15 mouse cellular contexts compared by ENCODE assay signal in genomic region chr2:68442113-68442717, GRCm38 (mm10). TPM values are rescaled to one million over a fixed set of nuclear protein-coding genes. Genes with fewer than 3 reads are reported as not detected.
DNase-seq lines count a peak whose midpoint lies in the region; ATAC-seq and TF ChIP-seq lines count a peak whose summit lies in the region.
"Had no signal": no experiment of that assay in that cellular context is flagged by ENCODE, and none has a peak within 500 bp of the region (broad histone marks: within the 10 kb centered on the region; RNA-seq: fewer than 3 reads in every experiment).

No protein-coding gene starts in this region.

- WGBS in heart, embryonic 14.5 days: 45% methylated on average over 5 of the region's 5 CpGs
- WGBS in lung, embryonic 14.5 days: 33% methylated on average over 5 of the region's 5 CpGs
- 37% methylated on average over 5 of the region's 5 CpGs for WGBS in heart, postnatal 0 days

- no peaks in the 10 kb centered on the region for H3K27me3 ChIP-seq in heart, embryonic 14.5 days (ENCODE audit: control insufficient read depth, insufficient read depth, low read length)
- H3K27me3 ChIP-seq in lung, embryonic 14.5 days (ENCODE audit: insufficient read depth, low read length): no peaks in the 10 kb centered on the region
- no peaks in the 10 kb centered on the region for H3K27me3 ChIP-seq in heart, postnatal 0 days (ENCODE audit: control insufficient read depth, insufficient read depth, low read length)
- H3K27me3 ChIP-seq: megakaryocyte, embryonic 14.5 days had no signal

- H3K9ac ChIP-seq in heart, embryonic 14.5 days (ENCODE audit: low read length): peak overlapping the region; percentile 31; the same call in 1 of the 2 replicates
- no peak overlapping the region for H3K9ac ChIP-seq in lung, embryonic 14.5 days
- no peak overlapping the region for H3K9ac ChIP-seq in heart, postnatal 0 days (replicated peaks; ENCODE audit: low read depth, low read length)

- H3K9me3 ChIP-seq in heart, embryonic 14.5 days (ENCODE audit: control insufficient read depth, low read length): no peaks in the 10 kb centered on the region
- no peaks in the 10 kb centered on the region for H3K9me3 ChIP-seq in lung, embryonic 14.5 days (ENCODE audit: low read depth, low read length)
- H3K9me3 ChIP-seq in heart, postnatal 0 days (replicated peaks; ENCODE audit: control insufficient read depth, low read length): no peaks in the 10 kb centered on the region

- H3K4me3 ChIP-seq in heart, embryonic 14.5 days (ENCODE audit: control insufficient read depth in 1 of 2, insufficient read depth in 1 of 2, low read depth in 1 of 2, low read length in 2 of 2): no peak overlapping the region
- no peak overlapping the region for H3K4me3 ChIP-seq in lung, embryonic 14.5 days (ENCODE audit: low read depth, low read length)
- no peak overlapping the region for H3K4me3 ChIP-seq in heart, postnatal 0 days (ENCODE audit: low read depth, low read length)
- H3K4me3 ChIP-seq: megakaryocyte, embryonic 14.5 days had no signal

- no peak for DNase-seq in heart, postnatal 10 days
- peak; percentile 59 for DNase-seq in lung, embryonic 14.5 days
- DNase-seq in lung, postnatal 4 days: no peak
- DNase-seq in embryo, embryonic 11 days: peak; percentile 52
- DNase-seq in heart, postnatal 0 days (ENCODE audit: low spot score): no peak
- DNase-seq in layer of hippocampus, postnatal 14 days (ENCODE audit: low spot score in 2 of 2): no peak
- DNase-seq in thymus, postnatal 36 days: no peak
- DNase-seq: adrenal gland, postnatal 36 days; cerebellum, postnatal 25 days; kidney, adult 2 months; layer of hippocampus, postnatal 36 days had no signal

- TF ChIP-seq EP300 in heart, postnatal 0 days (IDR thresholded peaks at IDR 0.05; ENCODE audit: low read depth): no peak

- H3K27ac ChIP-seq in heart, embryonic 14.5 days (replicated peaks in 1 of 2; ENCODE audit: control insufficient read depth in 1 of 2, insufficient read depth in 1 of 2, low read depth in 2 of 2, low read length in 2 of 2): peak overlapping the region; percentile 26 to 31; a peak in 3 of 4 replicates
- peak overlapping the region; percentile 36; the same call in 1 of the 2 replicates for H3K27ac ChIP-seq in lung, embryonic 14.5 days (ENCODE audit: low read depth)
- H3K27ac ChIP-seq in heart, postnatal 0 days (ENCODE audit: low read depth): peak overlapping the region; percentile 60

- no peak for TF ChIP-seq CTCF in lung, embryonic 14.5 days (IDR thresholded peaks at IDR 0.05; ENCODE audit: low read depth)
- no peak for TF ChIP-seq CTCF in heart, postnatal 0 days (IDR thresholded peaks at IDR 0.05; ENCODE audit: low read depth)

- peaks cover 35 to 53% of the 10 kb centered on the region in 2 experiments for H3K4me1 ChIP-seq in heart, embryonic 14.5 days (ENCODE audit: control insufficient read depth in 2 of 2, insufficient read depth in 2 of 2, low read length in 2 of 2)
- peaks cover 8% of the 10 kb centered on the region; the same call in 1 of the 2 replicates for H3K4me1 ChIP-seq in lung, embryonic 14.5 days (ENCODE audit: insufficient read depth)
- peaks cover 45% of the 10 kb centered on the region for H3K4me1 ChIP-seq in heart, postnatal 0 days (ENCODE audit: control insufficient read depth, insufficient read depth)
- H3K4me1 ChIP-seq: megakaryocyte, embryonic 14.5 days had no signal

- peaks cover 30% of the 10 kb centered on the region for H3K36me3 ChIP-seq in heart, embryonic 14.5 days (ENCODE audit: control insufficient read depth, insufficient read depth, low read length)
- H3K36me3 ChIP-seq in lung, embryonic 14.5 days (ENCODE audit: insufficient read depth): no peaks in the 10 kb centered on the region
- H3K36me3 ChIP-seq in heart, postnatal 0 days (replicated peaks; ENCODE audit: control insufficient read depth, insufficient read depth, low read length): peaks cover 11% of the 10 kb centered on the region; the same call in 1 of the 2 replicates

- intact Hi-C loops in heart, postnatal 10 days (cut with DNase I): no loop called here

- no peak for ATAC-seq in heart, embryonic 14.5 days (ENCODE audit: insufficient number of reproducible peaks, insufficient read depth, low FRiP score, low read depth)
- peak; percentile 12; the same call in 1 of the 2 replicates for ATAC-seq in lung, embryonic 14.5 days (ENCODE audit: insufficient read depth)
- no peak for ATAC-seq in heart, postnatal 0 days (ENCODE audit: insufficient read depth, low read depth)

- H3K4me2 ChIP-seq in heart, embryonic 14.5 days (ENCODE audit: low read length): no peak overlapping the region
- no peak overlapping the region for H3K4me2 ChIP-seq in lung, embryonic 14.5 days
- H3K4me2 ChIP-seq in heart, postnatal 0 days (ENCODE audit: low read depth, low read length): no peak overlapping the region
- H3K4me2 ChIP-seq: liver, embryonic 11.5 days had no signal

RNA-seq across cellular contexts. Expression of gene Stk39, which starts 29.9 kb away (rescaled TPM):
- polyA plus RNA-seq in heart, embryonic 14.5 days (2014; fragmentation: Nextera tagmentation; extraction: Ambion mirVana): 89.0 and 90.8 TPM in 2 replicates
- 100 to 1,000 TPM; 111 to 145 TPM for total RNA-seq in heart, postnatal 10 days (2021)
- polyA plus RNA-seq in lung, embryonic 14.5 days (2014; fragmentation: Nextera tagmentation; extraction: Ambion mirVana): 27.6 and 28.0 TPM in 2 replicates
- total RNA-seq in heart, postnatal 0 days (2014; rRNA removed; ENCODE audit: low replicate concordance): 81.8 and 84.5 TPM in 2 replicates
- 83.9 and 93.2 TPM in 2 replicates for polyA plus RNA-seq in heart, postnatal 0 days (2015; fragmentation: Nextera tagmentation; extraction: Ambion mirVana)
- 10 to 100 TPM; 52.7 to 66.6 TPM for total RNA-seq in layer of hippocampus, postnatal 14 days (2021)
- total RNA-seq: MEL had no signal

Comparison
In these comparisons a context has a peak if more than half of its experiments do, and no peak if none do; other contexts are left out.
1. DNase-seq: peak in lung, embryonic 14.5 days (single experiment) and embryo, embryonic 11 days (single experiment); none in heart, postnatal 10 days (0 of 2), lung, postnatal 4 days (0 of 2), heart, postnatal 0 days (single experiment), layer of hippocampus, postnatal 14 days (0 of 2) and thymus, postnatal 36 days (0 of 2).
2. Peak in every context shown above with its lines, with median percentiles within 50 percentile points of each other: H3K27ac ChIP-seq.